Mouse (Mus musculus) telencephalon, adult 2 months (tissue): ENCODE results near the gene Higd1a.

Experiments
- DNase-seq: peaks from one replicate; pipeline ENCODE4 v3.0.0-alpha.2; 2011; ENCODE audit warnings: low read depth, low spot score

Higd1a gene

DNA sequence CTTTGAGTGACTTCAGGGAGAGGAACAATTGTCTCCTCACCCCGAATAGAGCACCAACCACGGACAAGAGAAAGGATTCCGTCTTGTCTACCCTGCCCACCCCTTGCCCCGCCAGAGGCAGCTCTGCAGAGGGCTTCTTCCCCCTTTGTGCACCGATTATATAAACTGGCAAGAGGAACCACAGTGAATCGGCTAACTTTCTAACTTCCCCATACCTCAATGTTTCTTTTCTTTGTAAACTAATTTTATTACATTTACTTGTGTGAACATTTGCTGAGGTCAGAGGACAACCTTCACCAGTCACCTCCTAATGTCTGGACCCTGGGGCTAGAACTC, at the start of gene Higd1a:
TSS of gene Higd1a (minus strand) at position 210 of the 336 bp plus-strand sequence.
- no peak for DNase-seq

DNA sequence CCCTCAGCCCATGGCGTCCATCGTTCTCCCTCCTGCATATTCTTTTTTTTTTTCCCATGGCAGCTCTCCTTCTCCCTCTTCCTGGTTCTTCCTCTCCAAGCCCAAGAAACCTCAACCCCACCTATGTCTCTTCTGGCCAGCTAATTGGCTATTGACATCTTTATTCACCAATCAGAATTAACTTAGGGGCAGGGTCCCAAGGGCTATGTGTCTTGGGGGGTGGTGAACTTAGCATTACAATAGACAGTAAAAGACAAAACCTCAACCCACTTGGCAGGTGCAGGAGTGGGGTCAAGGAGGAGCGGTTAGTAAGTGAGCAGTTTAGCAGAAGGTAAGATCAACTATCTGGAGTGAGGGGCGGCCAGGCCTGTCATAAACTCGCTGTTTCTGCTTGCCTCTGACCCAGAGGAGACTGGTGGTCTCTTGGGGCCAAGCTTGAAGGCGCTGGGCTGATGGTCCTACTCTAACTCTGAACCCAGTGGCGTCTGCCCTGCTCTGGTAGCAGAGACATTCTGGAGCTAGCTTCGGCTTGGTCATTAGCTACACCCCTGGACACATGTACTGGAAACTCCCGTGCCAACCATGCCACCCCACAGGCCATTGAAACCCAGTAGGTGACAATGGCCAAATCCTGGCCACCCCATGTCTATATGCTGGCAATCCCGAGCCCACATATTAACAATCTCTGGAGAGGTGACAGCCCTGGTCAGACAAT, 49.4 kb upstream of the Higd1a start:
- no peak for DNase-seq

DNA sequence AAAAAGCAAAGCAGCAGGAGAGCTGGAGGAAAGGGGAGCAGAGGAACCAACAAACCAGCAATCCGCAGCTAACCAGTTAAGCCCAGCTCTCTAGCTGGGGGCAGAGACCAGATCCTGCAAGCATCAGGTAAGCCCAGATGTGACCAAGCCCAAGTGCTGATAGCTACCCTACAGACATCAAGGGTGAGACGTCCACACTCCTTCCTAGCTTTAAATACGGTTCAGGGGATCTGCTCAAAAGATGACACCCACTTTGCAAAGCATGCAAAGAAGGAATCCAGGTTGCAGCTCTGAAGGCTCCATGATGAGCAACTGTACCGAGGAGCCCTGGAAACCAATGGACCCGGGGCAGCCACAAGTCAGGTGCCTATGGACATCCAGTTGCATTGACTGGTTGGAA, 48.3 kb upstream of the Higd1a start:
- no peak for DNase-seq

DNA sequence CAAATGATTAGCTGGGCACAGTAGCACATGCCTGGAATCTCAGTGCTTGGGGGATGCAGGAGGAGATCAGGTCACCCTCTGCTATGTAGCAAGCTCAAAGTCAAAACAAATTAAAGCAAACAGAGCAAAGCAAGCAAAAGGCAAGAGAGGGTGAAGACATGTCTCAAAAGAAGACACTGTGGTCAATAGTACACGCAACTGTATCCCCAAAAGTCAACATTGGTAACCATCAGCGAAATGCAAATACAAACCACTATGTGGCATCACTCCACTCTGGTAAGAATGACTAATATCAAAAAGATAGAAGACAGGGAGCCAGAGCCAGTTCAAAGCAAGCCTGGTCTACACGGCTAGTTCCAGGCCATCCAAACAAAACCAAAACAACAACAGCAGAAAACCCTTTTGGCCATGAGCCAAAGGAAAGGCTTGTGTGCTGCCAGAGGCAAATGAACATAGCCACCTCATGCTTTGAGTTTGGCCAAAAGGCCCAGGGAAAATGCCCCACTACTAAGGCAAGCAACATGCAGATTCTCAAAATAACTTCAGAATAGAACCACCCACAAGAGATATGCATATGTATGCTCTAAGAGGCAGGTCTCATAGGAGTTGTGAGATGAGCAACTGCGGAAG, 47.5 kb upstream of the Higd1a start:
- DNase-seq = peak; percentile 44

DNA sequence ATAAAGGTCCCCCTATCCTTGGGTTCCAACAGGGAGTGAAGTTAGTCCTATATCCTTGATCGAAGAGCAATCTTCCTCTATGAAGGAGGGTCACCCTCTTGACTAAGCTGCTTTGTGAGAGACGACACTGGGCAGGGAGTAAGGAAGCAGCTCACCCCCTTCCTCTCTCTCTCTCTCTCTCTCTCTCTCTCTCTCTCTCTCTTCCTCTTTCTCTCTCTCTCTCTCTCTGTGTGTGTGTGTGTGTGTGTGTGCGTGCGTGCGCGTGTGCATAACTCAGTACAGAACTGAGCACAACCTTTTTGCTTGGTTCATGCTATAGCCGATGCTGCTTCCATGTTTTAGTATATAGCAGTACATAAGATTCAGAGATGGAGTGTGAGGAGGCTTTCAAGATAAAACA, 46.8 kb upstream of the Higd1a start:
- DNase-seq = no peak

DNA sequence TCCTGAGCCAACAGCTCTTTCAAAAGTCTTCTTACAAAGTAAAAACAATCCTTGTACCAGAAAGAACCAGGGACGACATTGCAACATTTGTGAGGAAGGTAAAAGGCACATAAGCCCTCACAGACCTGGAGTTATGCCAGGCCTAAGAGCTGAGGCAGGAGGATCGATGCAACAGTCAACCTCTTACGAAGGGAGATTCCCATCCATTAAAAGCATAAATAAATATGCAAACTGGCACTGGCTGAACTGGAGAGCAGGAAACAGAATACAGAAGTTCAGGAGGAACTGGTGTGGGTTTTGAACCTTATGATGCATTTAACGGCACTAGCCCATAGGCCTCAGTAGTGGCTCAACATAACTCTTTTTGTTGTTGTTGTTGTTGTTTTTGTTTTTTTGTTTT, 46.2 kb upstream of the Higd1a start:
- DNase-seq = no peak

DNA sequence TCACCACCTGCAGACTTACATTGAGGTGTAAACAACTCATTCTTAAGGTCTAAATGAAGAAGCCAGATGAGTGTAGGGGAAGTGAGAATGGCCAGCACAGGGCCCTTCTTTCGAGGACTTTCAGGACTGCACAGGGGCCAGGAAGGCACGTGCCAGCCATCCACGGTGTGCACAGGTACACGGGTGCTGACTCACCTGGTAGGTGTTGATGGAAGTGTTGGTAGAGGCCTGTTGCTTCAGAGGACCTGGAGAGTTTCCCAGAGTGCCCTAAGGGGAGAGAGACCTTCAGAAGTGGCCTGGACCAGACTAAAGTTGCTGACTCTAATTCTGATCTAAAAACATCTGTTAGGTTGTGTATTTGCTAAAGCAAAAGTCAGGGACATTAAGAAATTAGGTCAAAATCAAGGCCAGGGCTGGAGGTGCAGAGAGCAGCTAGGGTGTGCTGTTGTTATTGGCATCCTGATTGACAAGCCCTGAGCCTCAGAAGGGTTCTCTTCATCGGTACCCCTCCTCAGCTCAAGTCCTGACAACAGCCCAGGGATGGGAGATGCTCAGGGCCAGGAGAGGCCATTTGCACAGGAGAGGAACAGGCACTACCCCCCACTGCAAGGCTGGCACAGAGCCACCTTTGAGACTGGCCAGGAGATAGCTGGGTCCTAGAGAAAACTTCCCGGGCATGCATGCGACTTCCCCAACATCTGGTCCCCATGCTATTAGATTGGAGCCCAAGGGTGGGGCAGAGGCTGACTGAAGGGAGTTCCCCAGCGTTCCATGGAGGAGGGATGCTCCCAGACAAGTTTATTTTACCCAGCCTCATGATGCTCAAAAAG, 45.5 kb upstream of the Higd1a start:
- no peak for DNase-seq

DNA sequence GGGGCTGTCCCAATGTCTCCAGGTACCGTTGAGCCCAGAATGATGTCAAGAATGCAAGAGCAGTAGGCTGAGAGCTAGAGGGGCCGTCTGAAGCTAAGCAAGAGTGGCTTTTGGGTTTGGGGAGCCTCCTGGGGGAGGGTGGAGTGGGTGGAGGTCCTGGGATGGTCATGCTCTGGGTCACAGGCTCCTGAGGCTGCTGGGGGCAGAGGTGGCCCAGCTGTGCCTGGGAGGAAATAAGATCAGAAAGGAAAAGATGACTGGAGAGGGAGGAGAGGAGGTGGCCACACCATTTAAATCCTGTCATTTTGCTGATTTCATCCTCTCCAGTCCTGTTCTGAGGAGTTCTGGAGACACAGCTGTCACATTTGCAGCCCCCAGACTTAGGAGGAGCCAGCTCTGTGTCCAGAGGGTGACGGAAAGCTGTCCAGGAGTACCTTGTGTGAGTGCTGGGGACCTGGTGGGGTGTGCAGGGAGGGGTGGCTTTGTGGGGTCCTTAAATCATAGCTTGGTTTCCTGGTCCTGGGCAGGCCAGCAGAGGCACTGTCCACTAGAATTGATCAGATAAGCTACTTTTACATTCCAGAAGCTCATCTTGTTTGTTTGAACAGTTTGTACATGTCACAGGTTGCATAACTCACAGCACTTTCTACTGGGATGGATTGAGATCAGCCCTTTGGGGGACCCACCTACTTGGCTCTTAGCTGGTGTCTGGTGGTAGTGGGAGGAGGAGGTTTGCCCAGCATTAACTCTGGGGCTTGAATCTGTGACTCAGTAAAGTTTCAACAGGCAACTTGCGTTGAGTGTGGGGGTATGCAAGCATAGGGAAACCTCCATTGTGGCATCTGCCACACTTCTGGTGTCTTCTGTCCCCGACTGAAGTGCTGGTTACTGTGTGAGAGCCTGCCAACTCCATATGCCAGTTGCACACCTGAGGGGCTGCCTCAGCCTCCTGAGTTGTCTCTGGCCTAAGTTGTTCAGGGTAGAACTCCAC, 43.8 kb upstream of the Higd1a start:
- no peak for DNase-seq

DNA sequence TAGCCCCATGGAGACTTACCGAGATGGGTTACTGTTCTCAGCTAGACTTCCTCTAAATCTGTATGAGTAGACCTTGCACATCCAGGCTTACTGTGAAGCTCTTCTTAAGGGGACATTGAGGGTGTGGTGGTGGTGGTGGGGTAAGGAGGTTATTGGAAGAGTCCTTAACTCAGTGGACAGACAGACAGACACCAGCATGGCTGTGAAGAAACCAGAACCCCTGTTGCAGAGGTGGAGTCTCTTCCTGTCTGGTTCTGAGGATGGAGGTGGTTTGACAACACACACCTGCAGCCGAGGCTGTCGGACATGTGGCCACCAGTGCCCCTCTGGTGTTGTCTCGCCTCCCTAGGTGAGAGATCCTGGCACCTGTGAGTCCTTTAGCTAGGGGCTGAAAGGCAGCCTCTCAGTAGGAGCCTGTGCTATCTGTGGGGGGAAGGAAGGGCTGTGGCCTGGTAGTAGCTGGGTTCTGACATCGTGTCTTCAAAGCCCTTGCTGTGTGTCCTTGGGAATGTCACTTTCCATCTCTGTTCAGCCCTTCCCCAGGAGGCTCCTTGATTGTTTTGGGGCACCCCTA, 42.2 kb upstream of the Higd1a start:
- no peak for DNase-seq

DNA sequence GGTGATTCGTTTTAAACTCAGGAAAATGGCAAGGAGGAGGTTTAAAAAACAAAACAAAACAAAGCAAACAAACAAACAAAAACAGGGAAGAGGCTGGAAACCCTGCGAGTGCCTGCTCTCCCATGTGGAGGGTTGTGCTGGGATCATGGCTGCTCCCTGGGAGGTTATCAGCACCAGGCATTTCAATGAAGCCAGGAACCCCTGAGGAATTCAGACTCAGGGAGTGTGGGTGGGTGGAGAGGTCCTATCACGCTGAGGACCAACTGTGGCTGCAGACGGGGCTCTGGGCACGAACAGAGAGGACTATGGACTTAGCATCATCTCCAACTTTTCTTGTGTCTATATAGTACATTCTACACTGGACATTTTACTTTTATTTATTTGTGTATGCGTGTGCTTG, 41.1 kb upstream of the Higd1a start:
- DNase-seq = no peak

DNA sequence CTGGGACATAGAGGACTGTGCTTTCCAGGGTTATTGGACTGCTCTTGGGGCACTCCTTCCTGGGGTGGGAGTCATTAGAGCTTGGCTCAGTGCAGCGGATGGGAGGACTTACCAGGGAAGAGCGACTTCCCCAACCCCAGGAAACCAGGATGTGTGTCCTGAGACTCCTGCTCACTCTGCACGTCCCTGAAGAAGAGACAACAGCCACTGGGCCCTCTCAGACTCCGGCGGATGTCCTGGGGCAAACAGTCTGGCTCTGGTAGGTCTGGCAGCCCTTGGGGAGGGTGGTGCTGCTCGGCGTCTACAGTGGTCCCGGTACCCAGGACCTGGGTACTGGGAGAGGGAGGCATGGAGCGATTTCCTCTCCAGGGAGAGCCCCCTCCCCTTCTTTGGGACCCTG, 40.1 kb upstream of the Higd1a start, which contains the start of gene Ackr2:
TSS of gene Ackr2 (plus strand) at position 111 of the 400 bp plus-strand sequence.
- no peak for DNase-seq

DNA sequence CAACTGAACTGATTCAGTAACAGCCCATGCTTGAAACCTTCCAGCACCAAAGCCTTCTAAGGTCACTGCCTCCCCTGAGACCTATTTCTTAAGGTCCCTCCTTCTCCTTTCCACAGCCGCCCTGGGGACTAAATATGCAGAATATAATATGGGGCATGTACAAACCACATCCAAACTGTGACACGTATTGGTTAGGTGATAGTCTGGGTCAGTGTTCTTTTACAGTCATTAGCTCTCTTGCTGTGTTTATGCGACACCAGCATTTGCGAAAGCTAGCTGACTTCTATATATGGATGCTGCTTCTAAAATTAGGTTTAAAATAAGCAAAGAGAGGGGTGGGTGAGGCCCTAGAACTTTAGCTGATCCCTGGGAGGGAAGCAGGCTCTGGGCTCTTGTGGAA, 38.7 kb upstream of the Higd1a start:
- no peak for DNase-seq

DNA sequence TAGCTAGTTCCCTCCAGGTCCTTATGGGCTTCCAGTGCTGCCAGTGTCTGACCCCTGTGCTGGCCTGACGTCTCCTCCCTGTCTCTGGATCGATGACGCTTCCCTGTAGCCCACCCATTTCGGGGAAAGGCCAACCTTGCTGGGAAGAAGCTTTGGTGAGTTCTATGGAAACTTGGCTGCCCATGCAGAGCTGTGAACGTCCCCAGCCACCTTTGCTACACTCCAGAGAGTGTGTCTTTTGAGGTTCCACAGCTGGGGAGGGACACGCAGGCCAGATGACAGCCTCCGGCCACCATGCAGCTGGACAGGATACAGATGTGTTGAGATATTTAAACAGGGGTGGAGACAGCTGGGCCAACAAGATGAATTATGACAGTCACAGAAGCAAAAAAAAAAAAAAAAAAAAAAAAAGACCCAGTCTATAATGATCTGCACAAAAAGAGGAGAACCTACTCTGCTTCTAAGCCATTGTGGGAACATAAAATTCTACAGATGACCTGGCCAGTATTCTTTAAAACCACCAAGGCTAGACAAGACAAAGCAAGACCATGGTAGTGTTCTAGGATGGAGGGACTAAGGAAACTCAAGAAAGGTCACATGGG, 37.3 kb upstream of the Higd1a start:
- DNase-seq = no peak

DNA sequence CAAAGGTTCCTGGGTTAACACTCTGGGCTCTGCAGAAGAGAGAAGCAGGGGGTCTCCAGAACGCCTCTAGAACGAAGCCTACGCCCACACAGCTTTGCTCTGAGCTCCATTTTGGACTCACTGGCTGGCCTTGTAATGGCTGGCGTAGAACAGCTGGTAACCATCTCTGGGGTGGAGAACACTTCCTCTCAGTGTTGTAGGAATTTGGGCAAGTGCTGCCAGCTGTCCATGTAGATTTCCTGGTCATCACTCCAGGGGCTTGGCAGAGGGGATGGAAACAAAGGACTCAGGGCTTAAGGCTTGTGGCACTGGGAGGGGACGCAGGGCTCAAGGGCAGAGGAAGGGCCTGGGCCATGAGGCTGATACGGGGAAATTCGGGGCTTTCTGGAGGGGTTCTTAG, 36.3 kb upstream of the Higd1a start:
- DNase-seq = no peak

DNA sequence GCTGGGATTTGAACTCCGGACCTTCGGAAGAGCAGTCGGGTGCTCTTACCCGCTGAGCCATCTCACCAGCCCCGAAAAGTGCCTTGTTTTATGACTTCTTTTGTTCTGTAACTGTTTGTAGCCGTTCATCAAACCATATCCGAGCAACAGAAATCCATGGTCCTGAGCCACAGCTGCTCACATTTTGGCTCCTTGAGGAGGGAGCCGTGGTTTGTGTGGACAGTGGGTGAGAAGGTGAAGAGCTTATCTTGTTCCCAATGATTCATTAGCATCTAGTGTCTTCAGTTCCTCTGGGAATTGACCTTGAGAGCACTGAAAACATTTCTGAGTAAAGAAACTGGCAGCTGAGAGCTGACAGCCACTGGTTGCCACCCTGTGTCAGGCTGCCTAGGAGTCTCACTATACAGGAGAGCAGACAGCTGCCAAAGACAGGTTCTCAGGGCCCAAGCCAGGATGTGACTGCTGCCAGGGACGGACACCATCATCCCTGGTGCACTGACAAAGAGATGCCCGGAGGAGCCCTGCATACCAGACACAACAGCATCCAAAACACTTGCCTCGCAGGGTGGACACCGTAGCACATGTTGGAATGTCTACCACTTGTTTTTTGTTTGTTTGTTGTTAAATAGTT, 34.0 kb upstream of the Higd1a start:
- no peak for DNase-seq

DNA sequence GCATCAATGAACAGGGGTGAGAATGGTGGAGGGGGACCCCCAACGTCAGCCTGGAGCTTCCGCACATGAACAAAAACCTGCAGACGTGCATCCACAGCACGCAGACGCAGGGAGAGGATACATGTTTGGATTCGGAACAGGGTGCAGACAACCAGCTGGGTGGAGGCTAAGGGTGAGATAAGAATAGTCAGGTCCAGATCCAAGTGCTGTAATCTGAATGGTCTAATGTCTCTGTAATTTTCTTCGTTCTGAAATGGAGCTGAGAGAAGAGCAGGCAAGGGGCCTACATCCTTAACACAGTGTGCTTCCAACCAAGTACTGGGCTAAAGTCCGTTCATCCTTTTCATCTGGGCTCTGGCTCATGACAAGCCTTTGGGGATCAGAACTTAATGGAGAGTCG, 33.1 kb upstream of the Higd1a start:
- no peak for DNase-seq

DNA sequence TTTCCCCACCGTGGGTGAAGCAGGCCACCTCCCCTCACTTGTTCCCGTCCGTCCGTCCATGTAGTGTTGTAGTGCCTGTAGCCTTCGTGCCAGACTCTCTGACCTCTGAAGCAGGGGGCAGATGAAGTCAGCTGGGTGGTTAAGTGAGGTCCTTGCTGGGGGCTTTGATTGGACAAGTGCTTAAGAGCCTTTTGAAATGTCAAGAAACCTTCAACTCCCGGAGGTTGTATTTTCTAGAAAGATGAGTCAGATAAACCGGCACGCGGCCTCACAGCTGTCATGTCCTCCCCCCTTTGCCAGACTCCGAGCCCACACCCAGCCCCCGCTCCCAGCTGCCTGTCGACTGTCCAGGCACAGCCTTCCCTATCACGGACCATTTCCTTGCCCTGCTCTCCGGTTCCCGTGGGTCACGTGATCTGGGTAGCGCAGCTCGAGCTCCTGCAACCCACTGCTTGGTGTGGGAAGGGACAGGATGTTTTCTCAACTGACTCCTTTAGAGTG, 32.3 kb upstream of the Higd1a start:
- DNase-seq = no peak

DNA sequence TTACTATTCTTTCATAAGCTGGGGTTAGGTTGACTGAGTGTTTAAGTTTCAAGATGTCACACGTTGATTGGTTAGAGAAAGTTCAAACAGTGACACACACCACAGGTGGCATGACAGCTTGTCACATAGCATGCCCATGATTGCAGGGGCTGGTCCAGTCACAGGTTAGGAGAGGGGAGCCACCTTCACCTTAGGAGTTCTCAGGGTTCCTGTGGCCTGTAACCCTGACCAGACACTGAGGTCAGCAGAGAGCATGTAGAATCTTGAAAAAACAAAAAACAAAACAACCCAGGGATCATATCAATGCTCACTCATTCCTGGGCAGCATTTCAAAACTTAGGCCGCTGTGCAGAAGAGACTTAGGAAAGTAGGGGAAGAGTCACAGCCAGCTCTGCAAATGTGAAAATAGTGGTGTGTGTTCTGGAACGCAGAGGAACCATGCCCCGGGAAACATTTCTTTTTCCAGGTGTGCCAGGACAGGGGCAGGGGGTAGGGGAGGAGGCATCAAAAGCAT, 31.8 kb upstream of the Higd1a start:
- no peak for DNase-seq

DNA sequence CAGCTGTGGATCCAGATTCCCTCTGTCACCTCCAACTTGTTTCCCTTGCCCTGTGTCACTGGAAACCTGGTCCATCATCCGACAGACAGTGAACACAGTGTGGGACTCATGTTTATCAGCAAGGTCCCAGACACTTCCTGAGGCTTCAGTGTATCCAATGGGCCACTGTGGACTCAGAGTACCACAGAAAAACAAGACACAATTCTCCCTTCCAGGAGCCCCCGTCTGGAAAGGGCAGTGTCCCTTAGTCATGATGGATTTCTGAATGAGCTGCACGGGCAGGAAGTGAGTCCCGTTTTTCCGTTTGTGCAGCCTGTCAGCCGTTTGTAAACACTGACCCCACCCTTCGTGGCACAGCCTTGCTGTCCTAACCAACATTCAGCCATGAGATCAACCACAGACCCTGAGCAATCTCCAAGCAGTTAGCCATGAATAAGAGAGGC, 23.9 kb upstream of the Higd1a start:
- no peak for DNase-seq

DNA sequence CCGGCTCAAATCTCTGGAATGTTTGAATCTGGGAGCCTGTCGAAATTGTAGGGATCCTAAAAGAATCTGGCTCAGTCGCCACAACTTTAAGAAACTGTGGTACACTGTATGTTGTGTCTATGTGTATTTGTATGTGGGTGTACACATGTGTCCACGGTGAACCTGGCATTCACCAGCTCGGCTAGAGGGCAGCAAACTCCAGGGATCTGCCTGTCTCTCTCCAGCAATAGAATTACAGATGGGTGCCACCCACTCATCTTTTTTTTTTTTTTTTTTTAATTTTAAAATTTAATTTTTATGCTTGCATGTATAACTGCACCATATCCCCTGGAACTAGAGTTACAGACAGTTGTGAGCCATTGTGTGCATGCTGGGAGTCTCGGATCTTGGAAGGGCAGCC, 23.1 kb upstream of the Higd1a start:
- DNase-seq = peak; percentile 29
